Mouse (Mus musculus): ENCODE results near the gene Olfr374. TPM values are rescaled to one million over a fixed set of nuclear protein-coding genes. Genes with fewer than 3 reads are reported as not detected.

Gene Olfr374
- polyA plus RNA-seq, 1 experiment = not detected

- Histone ChIP-seq H3K4me1 (ENCODE audit: control insufficient read depth) (peaks cover 54% of the 10 kb centered on the region), H3K36me3 (ENCODE audit: control insufficient read depth) (peaks cover 48% of the 10 kb centered on the region), H3K4me3 (replicated peaks) (peak within 1 kb of the TSS; percentile 67), H3K27me3 (ENCODE audit: control insufficient read depth) (no peaks in the 10 kb centered on the region), H3K9me3 (ENCODE audit: control insufficient read depth, low read length) (no peaks in the 10 kb centered on the region)
- TF ChIP-seq GATA1 (IDR thresholded peaks at IDR 0.05; ENCODE audit: low read length) (no peak), TAL1 (IDR thresholded peaks at IDR 0.05; ENCODE audit: low read length) (no peak)
Observed at GRCm38 (mm10) chr8:72160707-72161697, 54.2 kb downstream of the Olfr374 start, which contains the start of gene Rab8a. Rab8a (plus strand) TSS chr8:72161200.

- Histone ChIP-seq H3K4me1 (ENCODE audit: control insufficient read depth) (peaks cover 44% of the 10 kb centered on the region), H3K27me3 (ENCODE audit: control insufficient read depth) (no peaks in the 10 kb centered on the region), H3K9me3 (ENCODE audit: control insufficient read depth, low read length) (no peaks in the 10 kb centered on the region), H3K4me3 (replicated peaks) (peak overlapping the region; percentile 67), H3K36me3 (ENCODE audit: control insufficient read depth) (peaks cover 60% of the 10 kb centered on the region)
- TF ChIP-seq TAL1 (IDR thresholded peaks at IDR 0.05; ENCODE audit: low read length) = no peak
- TF ChIP-seq GATA1 (IDR thresholded peaks at IDR 0.05; ENCODE audit: low read length) = no peak
Observed at GRCm38 (mm10) chr8:72162821-72163220, 56.0 kb downstream of the Olfr374 start.

Other genes starting within 250 kb of the Olfr374 start
- gene Zfp709, start 225.0 kb upstream of the Olfr374 start, polyA plus RNA-seq (2012) = not detected in 2 replicates
- 0.02 TPM in 1 of 2 replicates, not detected in the other for gene Zfp882, start 198.4 kb upstream of the Olfr374 start, polyA plus RNA-seq (2012)
- 0.19 TPM in 2 replicates for gene Zfp617, start 198.4 kb upstream of the Olfr374 start, polyA plus RNA-seq (2012)
- 0.03 and 0.12 TPM in 2 replicates for gene Zfp961, start 156.0 kb upstream of the Olfr374 start, polyA plus RNA-seq (2012)
- 0.16 and 0.19 TPM in 2 replicates for gene Cyp4f18, start 97.4 kb upstream of the Olfr374 start, polyA plus RNA-seq (2012)
- gene Olfr372, start 65.8 kb upstream of the Olfr374 start, polyA plus RNA-seq (2012) = not detected in 2 replicates
- not detected in 2 replicates for gene Olfr373, start 23.9 kb upstream of the Olfr374 start, polyA plus RNA-seq (2012)
- 0.21 and 0.24 TPM in 2 replicates for gene Tpm4, start 27.9 kb downstream of the Olfr374 start, polyA plus RNA-seq (2012)
- 5.4 and 6.2 TPM in 2 replicates for gene Rab8a, start 54.2 kb downstream of the Olfr374 start, polyA plus RNA-seq (2012)
- 0.04 and 0.05 TPM in 2 replicates for gene Hsh2d, start 82.6 kb downstream of the Olfr374 start, polyA plus RNA-seq (2012)
- gene Cib3, start 105.8 kb downstream of the Olfr374 start, polyA plus RNA-seq (2012) = not detected in 2 replicates
- not detected in 2 replicates for gene Gm11034, start 106.6 kb downstream of the Olfr374 start, polyA plus RNA-seq (2012)
- 7.4 and 8.4 TPM in 2 replicates for gene Fam32a, start 112.7 kb downstream of the Olfr374 start, polyA plus RNA-seq (2012)
- 15.3 and 18.4 TPM in 2 replicates for gene Ap1m1, start 133.0 kb downstream of the Olfr374 start, polyA plus RNA-seq (2012)
- gene Gm10282, start 198.2 kb downstream of the Olfr374 start, polyA plus RNA-seq (2012) = 5.6 and 6.0 TPM in 2 replicates
- gene Klf2, start 212.0 kb downstream of the Olfr374 start, polyA plus RNA-seq (2012) = 1.4 TPM in 2 replicates